Mouse (Mus musculus) left cerebral cortex, adult 2 months (tissue): ENCODE measurements at regions not wholly inside any gene's neighbourhood (a gene's known extent, or its start where the extent isn't known, plus 50 kb on each side); places are given as distances from the start of the nearest gene placed in this dataset.

Experiments
- DNase-seq, 2 experiments: peaks; one replicate each; pipeline ENCODE4 v3.0.0; 2021 to 2022; ENCODE audit warnings: low spot score in 2 of 2, mixed read lengths in 1 of 2; ENCODE audit errors: extremely low spot score in 1 of 2
- H3K27ac ChIP-seq: fragments of 200-600 bp; 2 replicates; pipeline ENCODE4 v1.8.1; 2022
- H3K4me3 ChIP-seq: fragments of 200-600 bp; 2 replicates; pipeline ENCODE4 v1.8.1; 2022
- CTCF ChIP-seq: fragments of 200-600 bp; IDR thresholded peaks from 2 replicates; pipeline ENCODE4 v1.8.1; 2022; ENCODE audit warnings: antibody characterized with exemption, mild to moderate bottlenecking, moderate library complexity
- intact Hi-C: fragments of 180-260 bp; cut with DNase I; formaldehyde crosslinking; loops from one replicate; pipeline ENCODE4 v1.15.1; 2025

- no peak overlapping the region for H3K27ac ChIP-seq
These were observed 211.3 kb downstream of the Ccdc91 start for GRCm38 (mm10) chr6:147686927-147687326.

GRCm38 (mm10) chr6:147698255-147698654 is 222.6 kb downstream of the Ccdc91 start:
- no peak for TF ChIP-seq CTCF
- no peak overlapping the region for H3K4me3 ChIP-seq
- DNase-seq, result no peak
- intact Hi-C loops, result no loop called here
- no peak overlapping the region for H3K27ac ChIP-seq

More at GRCm38 (mm10) chr6:147686927-147687326, 211.3 kb downstream of the Ccdc91 start:
- intact Hi-C loops, result no loop called here
- no peak for DNase-seq
- no peak overlapping the region for H3K4me3 ChIP-seq
- TF ChIP-seq CTCF, result no peak; the same call in 1 of the 2 replicates

- TF ChIP-seq CTCF, result no peak
- intact Hi-C loops, result no loop called here
- DNase-seq, result no peak
- no peak overlapping the region for H3K4me3 ChIP-seq
- no peak overlapping the region for H3K27ac ChIP-seq
These were observed 223.8 kb downstream of the Ccdc91 start for GRCm38 (mm10) chr6:147699449-147699848.

- DNase-seq, result no peak
These were observed 225.0 kb downstream of the Ccdc91 start for GRCm38 (mm10) chr6:147700629-147701028.

GRCm38 (mm10) chr6:147701956-147702355 is 226.3 kb downstream of the Ccdc91 start:
- no peak overlapping the region for H3K4me3 ChIP-seq

More at GRCm38 (mm10) chr6:147700629-147701028, 225.0 kb downstream of the Ccdc91 start:
- intact Hi-C loops, result no loop called here
- no peak for TF ChIP-seq CTCF
- no peak overlapping the region for H3K27ac ChIP-seq
- no peak overlapping the region for H3K4me3 ChIP-seq

GRCm38 (mm10) chr6:147704297-147704696 is 228.7 kb downstream of the Ccdc91 start:
- no peak for TF ChIP-seq CTCF
- Histone ChIP-seq H3K27ac (no peak overlapping the region), H3K4me3 (no peak overlapping the region)
- intact Hi-C loops, result no loop called here
- no peak for DNase-seq

More at GRCm38 (mm10) chr6:147701956-147702355, 226.3 kb downstream of the Ccdc91 start:
- no peak overlapping the region for H3K27ac ChIP-seq
- no peak for DNase-seq
- TF ChIP-seq CTCF, result no peak
- intact Hi-C loops, result no loop called here

GRCm38 (mm10) chr6:147705936-147706335 is 230.3 kb downstream of the Ccdc91 start:
- no peak for TF ChIP-seq CTCF
- DNase-seq, result no peak
- intact Hi-C loops, result no loop called here

GRCm38 (mm10) chr6:147706741-147707140 is 231.1 kb downstream of the Ccdc91 start:
- DNase-seq, result no peak
- Histone ChIP-seq H3K4me3 (no peak overlapping the region), H3K27ac (no peak overlapping the region)
- intact Hi-C loops, result no loop called here
- no peak for TF ChIP-seq CTCF

More at GRCm38 (mm10) chr6:147705936-147706335, 230.3 kb downstream of the Ccdc91 start:
- no peak overlapping the region for H3K4me3 ChIP-seq
- no peak overlapping the region for H3K27ac ChIP-seq

- intact Hi-C loops, result no loop called here
- Histone ChIP-seq H3K27ac (peak overlapping the region; percentile 45; the same call in 1 of the 2 replicates), H3K4me3 (peak overlapping the region; percentile 14; the same call in 1 of the 2 replicates)
- TF ChIP-seq CTCF, result no peak; the same call in 1 of the 2 replicates
- DNase-seq, result peak in 1 of 2 experiments; percentile 32
These were observed 242.6 kb downstream of the Ccdc91 start for GRCm38 (mm10) chr6:147718052-147718712.

- intact Hi-C loops, result no loop called here
- no peak overlapping the region for H3K27ac ChIP-seq
These were observed 243.3 kb downstream of the Ccdc91 start for GRCm38 (mm10) chr6:147718713-147719490.

GRCm38 (mm10) chr6:147719539-147719938 is 243.9 kb downstream of the Ccdc91 start:
- no peak for TF ChIP-seq CTCF
- H3K4me3 ChIP-seq, result no peak overlapping the region
- intact Hi-C loops, result no loop called here
- no peak for DNase-seq
- H3K27ac ChIP-seq, result no peak overlapping the region

More at GRCm38 (mm10) chr6:147718713-147719490, 243.3 kb downstream of the Ccdc91 start:
- no peak for TF ChIP-seq CTCF
- no peak overlapping the region for H3K4me3 ChIP-seq
- DNase-seq, result no peak

GRCm38 (mm10) chr6:147723336-147723735 is 247.7 kb downstream of the Ccdc91 start:
- no peak overlapping the region for H3K4me3 ChIP-seq
- no peak for TF ChIP-seq CTCF
- intact Hi-C loops, result loop anchor here (10.0 kb wide), 1 partner anchor 249 kb away; the partner anchor contains the start of gene Ccdc91
- H3K27ac ChIP-seq, result no peak overlapping the region
- DNase-seq, result no peak
